Mouse (Mus musculus) ES-Bruce4 (cell line): ENCODE data around the gene Hap1.

Source experiments
- EP300 ChIP-seq: IDR thresholded peaks from 2 replicates; pipeline ENCODE4 v1.6.1; 2011; ENCODE audit warnings: low read depth, low read length; ENCODE audit not compliant: insufficient read depth
- POLR2A ChIP-seq: IDR thresholded peaks from one replicate; pipeline ENCODE4 v1.8.1; 2011; ENCODE audit warnings: low read length; ENCODE audit not compliant: insufficient read depth

DNA sequence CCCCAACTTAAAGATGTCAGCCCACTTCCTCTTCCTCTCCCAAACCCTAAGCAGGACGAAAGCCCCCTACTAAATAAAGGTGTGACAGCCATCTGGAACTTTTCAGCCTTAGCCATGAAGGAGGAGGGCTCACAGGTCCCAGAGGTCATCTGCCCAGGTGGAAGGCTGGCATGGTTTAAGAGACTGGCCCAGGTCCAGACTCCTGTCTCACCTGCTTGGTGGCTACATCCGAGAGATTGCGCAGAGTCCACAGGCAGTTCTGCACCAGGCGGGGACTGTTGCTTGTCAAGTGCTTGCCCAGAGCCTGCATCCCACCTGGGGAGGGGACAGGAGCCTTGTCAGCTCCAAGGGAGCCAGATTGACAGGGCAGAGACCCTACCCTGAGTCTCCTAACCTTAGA lies 23.4 kb upstream of the Hap1 start:
- no peak for TF ChIP-seq EP300
- no peak for TF ChIP-seq POLR2A
